In the genomic region with DNA sequence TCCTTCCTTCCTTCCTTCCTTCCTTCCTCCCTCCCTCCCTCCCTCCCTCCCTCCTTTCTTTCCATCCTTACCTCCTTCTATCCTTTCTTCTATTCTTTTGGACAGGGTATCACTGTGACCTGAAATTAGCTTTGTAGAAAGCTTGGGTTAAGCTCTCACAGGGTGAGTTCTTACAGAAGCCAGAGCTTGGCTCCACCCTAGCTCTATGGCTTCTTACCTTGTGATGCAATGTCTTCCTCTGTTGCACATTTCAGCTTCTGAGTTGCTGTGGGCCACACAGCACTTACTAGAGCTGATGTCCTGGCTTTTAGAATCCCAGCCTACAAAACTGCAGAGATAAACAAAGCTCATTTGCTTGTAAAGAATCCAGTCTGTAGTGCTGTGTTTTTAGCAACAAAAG, we compare ENCODE assay signal across 25 mouse cellular contexts.
"Had no signal": no experiment of that assay in that cellular context is flagged by ENCODE, and none has a peak within 500 bp of the region (broad histone marks: within the 10 kb centered on the region; RNA-seq: fewer than 3 reads in every experiment).

No protein-coding gene starts in this region.

- ATAC-seq: hindbrain, embryonic 16.5 days; inflammation-experienced regulatory T-cells, adult 6 months; intestine, embryonic 15.5 days; intestine, postnatal 0 days; liver, embryonic 12.5 days had no signal

- H3K4me1 ChIP-seq: heart, embryonic 10.5 days; hindbrain, embryonic 10.5 days; hindbrain, embryonic 12.5 days; intestine, embryonic 15.5 days; limb, embryonic 15.5 days; liver, embryonic 12.5 days had no signal

- H3K27me3 ChIP-seq: heart, embryonic 12.5 days; hindbrain, embryonic 12.5 days; intestine, embryonic 15.5 days; kidney, embryonic 15.5 days; limb, embryonic 13.5 days; limb, embryonic 15.5 days; liver, embryonic 12.5 days had no signal

- DNase-seq: gastrocnemius, postnatal 14 days; gastrocnemius, postnatal 36 days; heart, adult 18-20 months; heart, postnatal 10 days; heart, postnatal 4 days; kidney, adult 2 months; kidney, adult 9 months; kidney, postnatal 14 days; kidney, postnatal 36 days; left cerebral cortex, postnatal 4 days had no signal

- H3K4me2 ChIP-seq: heart, embryonic 12.5 days; hindbrain, embryonic 12.5 days; hindbrain, embryonic 14.5 days; intestine, embryonic 15.5 days; kidney, embryonic 15.5 days; limb, embryonic 13.5 days; limb, embryonic 15.5 days; liver, embryonic 12.5 days had no signal

- H3K9ac ChIP-seq: heart, embryonic 12.5 days; hindbrain, embryonic 12.5 days; hindbrain, embryonic 14.5 days; intestine, embryonic 15.5 days; kidney, embryonic 15.5 days; limb, embryonic 13.5 days; limb, embryonic 15.5 days; liver, embryonic 12.5 days had no signal

- H3K36me3 ChIP-seq: heart, embryonic 10.5 days; heart, embryonic 12.5 days; hindbrain, embryonic 10.5 days; hindbrain, embryonic 12.5 days; intestine, embryonic 15.5 days; kidney, embryonic 15.5 days; limb, embryonic 13.5 days; limb, embryonic 15.5 days; liver, embryonic 12.5 days had no signal

- H3K4me3 ChIP-seq: heart, embryonic 10.5 days; heart, embryonic 12.5 days; hindbrain, embryonic 10.5 days; hindbrain, embryonic 12.5 days; intestine, embryonic 15.5 days; kidney, embryonic 15.5 days; left cerebral cortex, adult 2 months; limb, embryonic 13.5 days; limb, embryonic 15.5 days; liver, embryonic 12.5 days had no signal

- H3K9me3 ChIP-seq: heart, embryonic 10.5 days; heart, embryonic 12.5 days; hindbrain, embryonic 10.5 days; hindbrain, embryonic 12.5 days; intestine, embryonic 15.5 days; kidney, embryonic 15.5 days; limb, embryonic 13.5 days; limb, embryonic 15.5 days; liver, embryonic 12.5 days had no signal

- H3K27ac ChIP-seq: heart, embryonic 10.5 days; hindbrain, embryonic 10.5 days; hindbrain, embryonic 12.5 days; hindbrain, embryonic 14.5 days; intestine, embryonic 15.5 days; kidney, embryonic 15.5 days; kidney, postnatal 0 days; left cerebral cortex, adult 2 months; limb, embryonic 13.5 days; limb, embryonic 15.5 days; liver, embryonic 12.5 days had no signal
